Mouse (Mus musculus) MN1 (cell line): ENCODE measurements around the gene Trmt112.

Experiments used
- DNase-seq: peaks from one replicate; pipeline ENCODE4 v3.0.0-alpha.2; 2016; ENCODE audit warnings: low spot score

Trmt112 gene

DNA sequence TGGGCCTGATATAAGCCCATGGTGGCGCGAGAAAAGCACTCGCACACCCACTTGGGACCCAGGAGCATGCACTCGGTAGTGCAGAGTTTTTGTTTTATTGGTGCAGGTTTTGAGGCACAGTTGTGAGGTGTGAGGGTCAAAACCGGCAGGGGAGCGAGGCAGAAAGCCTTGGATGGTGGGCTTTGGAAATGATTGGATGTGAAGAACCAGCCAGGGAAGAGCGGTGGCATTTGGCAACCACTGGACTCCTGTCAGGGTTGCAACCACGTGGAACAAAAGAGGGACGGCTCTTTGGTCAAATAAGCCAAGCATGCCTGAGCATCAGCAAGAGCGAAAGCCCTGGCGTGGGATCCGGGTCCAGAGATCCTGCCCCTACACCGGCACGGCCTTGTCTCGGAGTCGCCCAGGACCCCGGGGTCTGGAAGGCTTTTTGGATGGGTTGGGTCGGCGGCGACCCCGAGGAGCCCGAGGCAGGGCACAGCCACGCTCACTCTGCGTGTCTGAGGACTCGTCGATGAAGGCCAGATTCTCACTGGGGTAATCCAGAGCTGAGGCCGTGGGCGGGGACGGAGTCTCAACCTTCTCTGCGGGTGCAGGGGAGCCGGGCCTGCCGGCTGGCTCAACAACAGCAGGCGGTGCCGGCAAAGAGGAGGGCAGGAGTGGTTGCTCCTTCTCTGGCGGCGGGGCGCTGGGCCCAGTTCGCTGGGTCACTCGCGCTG, 16.3 kb downstream of the Trmt112 start:
- DNase-seq = no peak

DNA sequence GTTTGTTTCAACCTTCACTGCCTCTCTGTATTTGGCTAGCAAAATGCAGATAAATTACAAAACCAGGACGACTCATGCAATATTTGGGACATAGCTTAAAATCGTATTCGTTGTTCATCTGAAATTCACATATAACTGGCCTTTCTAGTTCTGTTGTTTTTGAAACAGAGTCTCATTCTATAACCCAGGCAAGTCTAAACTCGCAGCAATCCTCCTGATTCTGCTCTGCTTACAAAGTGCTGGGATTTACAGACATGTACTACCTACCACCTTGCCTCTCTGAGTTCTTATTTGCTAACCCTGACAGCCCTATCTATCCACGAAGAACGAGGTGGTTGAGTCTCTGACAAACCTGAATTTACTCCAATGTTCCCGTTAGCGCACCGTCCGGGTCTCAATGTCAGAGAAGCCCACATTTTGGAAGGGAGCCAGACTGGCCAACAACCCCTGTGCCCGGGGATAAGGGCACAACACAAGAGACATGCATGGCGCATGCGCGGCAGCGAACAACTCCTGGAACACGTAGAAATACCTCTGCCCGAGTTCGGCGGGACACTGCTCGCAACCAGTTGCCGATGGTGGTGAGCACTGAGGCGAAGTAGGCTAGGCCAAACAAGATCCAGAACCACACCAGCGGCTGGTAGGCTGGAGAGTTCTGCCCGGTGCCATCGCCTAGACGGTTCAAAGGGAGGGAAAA, 17.2 kb downstream of the Trmt112 start:
- DNase-seq = no peak

DNA sequence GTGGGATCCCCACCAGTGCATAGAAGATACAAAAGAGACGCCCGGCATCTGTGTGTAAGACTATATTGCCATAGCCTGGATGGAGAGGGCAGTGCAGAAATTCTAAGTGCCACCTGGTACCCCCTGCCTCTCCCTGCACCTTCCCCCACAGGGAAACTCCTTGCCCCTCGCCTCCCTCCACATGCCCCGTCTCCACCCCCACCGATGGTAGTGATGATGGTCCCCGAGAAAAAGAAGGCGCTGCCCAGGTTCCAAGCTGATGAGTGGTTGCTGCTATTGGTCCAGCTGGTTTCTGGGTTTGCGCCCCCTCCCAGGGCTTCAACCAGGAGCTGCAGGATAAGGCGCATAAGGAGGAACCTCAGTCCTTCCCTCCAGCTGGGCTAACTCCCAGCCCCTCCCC, 18.6 kb downstream of the Trmt112 start:
- DNase-seq = no peak

DNA sequence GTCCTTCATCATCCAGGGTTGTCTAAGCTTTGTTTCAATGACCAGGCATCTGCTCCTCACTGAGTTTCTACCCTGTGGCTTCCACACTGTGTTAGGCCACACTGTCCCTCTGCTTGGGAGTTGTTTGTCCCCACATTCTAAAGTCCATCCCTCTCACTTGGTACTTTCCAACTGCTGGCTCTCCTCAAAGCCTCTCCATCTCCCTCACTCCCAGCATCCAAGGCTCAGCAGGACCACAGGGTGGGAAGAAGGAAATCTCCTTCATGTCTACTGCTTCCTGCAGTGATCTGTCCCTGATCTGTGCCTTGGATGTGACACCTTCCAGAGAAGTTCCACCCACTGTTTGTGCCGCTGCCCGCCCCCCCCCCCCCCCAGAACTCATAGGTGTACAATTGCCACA, 21.5 kb downstream of the Trmt112 start:
- no peak for DNase-seq

DNA sequence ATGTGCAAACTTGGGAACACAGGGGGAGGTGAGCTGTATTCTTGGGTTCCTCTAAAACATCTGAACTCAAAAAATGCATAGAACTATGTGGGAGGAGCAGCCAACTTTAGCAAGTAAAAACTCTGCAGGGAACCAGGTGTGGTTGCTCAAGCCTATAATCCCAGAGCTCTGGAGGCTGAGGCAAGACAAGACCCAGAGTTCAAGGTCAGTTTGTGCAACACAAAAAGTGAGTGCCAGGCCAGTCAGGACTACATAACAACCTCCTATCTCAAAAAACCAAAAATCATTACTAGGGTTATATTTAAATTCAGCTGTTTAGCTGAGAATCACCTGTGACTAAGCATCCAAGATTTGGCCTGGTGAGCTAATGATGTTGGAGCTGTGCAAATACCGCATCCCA, 22.5 kb downstream of the Trmt112 start:
- no peak for DNase-seq

DNA sequence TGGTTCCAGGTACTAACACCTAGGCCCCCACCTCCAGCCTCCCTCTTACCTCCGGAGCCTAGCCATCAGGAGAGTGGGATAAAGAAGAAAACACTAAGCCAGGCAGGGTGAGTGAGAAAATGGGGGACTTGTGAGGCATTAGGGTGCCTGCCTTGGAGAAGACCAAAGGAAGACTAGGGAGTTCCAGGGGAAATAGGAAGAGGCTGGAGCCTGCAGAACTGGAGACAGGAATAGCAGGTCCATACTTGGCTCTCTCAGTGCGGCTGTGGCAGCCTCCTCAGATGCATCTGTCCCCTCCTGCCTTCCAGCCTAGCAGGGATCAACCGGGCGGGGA, 23.6 kb downstream of the Trmt112 start:
- DNase-seq = no peak

DNA sequence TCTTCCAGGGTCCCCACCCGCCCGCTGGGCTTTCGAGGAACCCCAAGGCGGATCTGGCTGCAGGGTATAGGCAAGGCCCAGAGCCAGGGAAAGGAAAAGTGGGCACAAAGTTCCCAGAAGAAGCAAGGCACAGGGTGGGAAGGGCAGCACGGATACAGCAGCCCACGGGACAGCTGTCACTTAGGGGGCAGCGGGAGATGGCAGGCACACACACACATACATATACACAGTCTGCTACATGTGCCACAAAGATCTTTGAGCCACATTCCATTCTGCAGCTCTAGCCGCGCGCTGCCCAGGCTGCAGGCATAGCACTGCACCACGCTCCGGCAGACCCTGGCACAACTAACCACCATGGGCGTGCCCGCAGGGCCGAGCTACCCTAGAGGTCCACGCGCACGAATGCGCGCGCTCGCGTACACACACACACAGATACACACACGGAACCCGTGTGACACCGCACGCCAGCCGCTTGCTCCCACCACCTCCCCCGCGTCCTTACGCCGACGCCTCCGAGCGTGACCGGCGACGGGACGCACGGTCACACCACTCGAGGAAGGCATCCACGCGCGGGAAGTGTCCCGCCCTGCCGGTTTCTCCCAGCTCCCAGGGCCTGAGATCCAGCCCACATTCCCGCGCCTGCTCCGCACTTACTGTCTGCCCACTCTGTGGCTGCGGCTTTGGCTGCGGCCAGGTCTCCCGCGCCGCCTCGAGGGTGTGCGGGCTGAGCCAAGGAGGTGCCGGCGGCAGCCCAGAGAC, 24.1 kb downstream of the Trmt112 start:
- DNase-seq = no peak

DNA sequence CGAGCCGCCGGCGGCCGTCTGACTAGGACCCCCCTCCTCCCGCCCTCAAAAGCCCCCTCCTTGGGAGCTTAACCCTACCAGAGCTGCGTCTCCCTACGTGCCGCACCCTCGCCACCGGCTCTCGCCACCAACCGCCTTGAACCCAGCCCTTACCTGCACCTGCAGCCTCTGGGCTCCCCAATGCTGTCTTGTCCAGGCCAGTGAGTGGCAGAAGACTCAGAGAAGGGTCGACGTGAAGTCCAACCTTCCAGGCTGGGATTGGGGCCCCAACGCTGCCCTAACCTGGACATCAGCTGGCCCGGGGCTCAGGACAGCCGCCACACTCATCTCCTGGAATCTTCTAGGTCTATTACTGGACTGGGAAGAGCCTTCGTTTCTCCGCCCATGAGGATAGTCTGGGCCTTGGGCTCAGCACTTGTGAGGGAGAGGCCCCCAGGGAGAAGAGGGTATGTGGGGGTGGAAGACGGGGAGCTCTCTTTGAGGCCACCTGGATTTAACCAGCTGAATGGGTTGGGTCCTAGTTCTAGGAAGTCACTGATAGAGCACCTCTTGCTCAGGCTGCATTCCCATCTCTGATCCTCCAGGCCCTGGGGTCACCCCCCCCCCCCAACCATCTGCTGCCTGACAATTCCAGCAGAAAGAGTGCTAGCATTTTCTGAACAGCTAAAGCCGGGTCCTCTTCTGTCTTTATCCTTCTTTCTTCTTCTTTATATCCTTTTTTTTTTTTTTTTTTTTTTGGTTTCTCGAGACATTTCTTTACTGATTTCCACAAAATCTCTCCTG, 24.9 kb downstream of the Trmt112 start, which contains the start of gene Kcnk4:
Gene Kcnk4, minus strand, starts transcription at position 321 of the 783 bp plus-strand sequence.
- DNase-seq = no peak

DNA sequence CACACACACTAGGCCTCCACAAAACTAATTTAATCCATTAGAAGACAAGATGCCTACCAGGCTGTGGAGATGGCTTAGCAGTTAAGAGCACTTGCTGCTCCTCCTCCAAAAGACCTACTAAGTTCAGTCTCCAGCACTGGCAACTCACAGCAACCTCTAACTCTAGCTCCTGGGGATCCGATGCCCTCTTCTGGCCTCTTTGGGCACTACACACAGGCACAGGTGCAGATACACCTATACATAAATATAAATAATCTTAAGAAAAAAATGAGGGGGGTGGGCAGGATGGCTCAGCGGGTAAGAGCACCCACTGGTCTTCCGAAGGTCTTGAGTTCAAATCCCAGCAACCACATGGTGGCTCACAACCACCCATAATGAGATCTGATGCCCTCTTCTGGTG, 26.8 kb downstream of the Trmt112 start:
- no peak for DNase-seq

DNA sequence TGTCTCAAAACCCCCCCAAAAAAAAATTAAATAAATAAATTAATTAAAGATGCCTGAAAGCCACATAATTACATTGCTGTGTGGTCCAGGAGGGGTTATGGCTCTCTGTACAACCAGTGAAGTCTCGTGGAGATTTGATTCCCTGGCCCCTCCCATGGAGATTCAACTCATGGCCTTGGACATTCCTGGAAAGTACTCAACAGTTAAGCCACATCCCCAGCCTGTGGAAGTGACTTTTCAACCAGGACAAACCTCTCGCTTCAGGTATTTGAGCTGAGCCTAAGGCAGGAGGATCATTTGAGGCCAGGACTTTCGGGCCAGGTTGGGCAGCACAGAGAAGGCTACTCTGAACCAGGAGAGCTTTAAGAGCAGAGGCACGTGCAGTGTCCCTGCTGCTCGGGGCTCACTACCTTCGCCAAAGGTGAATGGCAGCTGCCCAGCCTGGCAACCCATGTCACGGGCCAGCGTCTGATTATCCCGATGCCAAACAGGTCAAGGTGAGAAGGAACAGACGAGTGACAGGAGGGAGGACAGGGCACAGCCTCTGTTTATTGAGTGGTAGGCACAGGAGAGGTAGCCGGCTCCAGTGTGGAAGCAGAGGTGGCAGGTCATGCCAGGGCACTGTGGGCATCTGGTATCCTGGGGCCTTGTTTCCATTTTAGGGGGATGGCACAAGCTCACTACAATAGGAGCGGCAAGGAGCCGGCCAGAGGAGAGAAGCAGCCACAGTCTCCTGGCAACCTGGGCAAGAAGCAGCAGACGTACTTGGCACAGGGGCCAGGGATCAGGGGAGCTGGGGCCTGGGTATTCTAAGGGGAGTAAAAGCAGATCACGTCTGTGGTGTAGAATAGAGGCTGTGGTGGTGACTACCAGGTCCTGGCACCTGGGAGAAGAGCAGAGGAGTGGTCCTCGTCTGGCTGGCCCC, 28.3 kb downstream of the Trmt112 start:
- DNase-seq = peak; percentile 27

DNA sequence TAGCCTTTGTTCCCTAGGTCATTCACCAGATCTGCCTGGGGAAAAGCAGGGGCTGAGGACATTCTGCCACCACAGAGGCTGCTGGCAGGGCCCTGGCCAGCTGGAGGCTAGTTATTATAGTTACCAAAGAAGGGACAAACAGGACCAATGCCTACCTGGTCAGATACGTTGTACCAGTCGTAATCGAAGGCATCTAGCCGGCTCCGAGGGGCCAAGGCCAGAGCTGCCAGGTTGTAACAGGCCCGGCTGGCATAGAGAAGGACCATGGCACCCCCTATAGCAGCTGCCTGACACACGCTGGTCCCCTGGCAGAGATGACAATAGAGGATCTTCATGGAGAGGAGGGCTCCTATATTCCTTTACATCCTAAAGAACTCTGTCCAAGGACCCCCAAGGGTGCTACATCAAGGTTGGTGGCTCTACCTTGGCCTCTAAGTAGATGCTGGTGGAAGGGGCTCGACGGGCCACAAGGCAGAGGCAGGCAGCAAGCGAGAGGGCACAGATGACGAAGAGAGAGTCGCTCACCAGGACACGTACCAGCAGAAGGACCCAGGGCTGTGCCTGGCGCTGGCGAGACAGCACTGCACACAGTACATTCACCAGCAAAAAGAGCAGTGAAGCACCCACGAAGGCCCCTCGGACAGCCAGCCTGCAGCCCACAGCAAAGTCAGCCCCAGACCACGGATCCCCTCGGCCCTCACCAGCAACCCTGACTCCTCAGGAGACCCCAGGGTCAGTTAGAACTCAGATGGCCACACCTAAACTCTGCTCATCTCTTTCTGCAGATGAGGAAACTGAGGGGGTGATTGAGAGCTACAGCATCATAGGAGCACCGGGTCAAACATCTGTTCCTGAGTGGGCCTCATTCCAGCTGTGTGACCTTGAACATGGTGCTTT, 29.9 kb downstream of the Trmt112 start:
- DNase-seq = no peak

DNA sequence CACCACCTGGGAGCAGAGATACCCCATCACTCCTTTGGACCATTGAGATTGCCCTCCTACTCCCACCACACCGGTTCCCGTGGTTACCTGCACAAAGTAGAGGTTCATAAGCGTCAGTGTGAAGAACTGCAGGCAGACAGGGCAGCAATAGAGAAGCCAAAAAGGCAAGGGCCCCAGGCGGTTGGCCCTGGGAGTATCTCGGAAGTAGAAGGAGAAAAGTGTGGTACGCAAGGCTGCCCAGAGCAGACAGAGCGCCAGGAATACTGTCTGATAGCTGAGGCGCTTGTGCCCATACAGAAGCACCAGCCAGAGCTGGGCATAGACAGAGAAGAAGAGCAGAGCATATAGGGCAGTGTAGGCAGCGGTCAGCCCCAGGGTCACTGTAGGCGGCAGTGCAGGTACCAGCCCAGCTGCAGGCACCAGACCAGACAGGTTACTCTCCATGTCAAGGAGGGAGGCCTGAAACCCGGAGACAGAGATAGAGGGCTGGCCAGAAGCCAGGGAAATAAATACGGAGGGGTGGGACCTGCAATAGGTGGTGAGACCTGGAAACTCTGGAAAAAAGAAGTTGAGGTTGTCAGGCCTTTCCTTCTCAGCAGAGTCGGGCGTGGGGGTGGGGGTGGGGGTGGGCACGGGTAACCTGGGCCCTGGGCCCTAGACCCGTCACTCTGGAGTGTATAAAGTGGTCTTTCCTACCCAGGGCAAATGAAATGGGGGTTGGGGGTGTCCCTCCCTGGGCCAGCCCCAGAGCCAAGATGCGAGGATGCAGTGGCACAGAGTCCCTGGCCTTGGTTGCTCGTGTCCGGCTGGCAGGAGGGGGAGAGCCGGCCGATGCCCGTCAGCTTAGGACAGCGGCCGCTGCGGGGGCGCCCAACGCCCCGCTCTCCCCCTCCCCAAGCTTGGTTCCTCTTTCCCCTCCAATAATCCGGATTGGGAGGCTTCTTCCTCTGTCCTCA, 31.2 kb downstream of the Trmt112 start:
- DNase-seq = peak; percentile 31

DNA sequence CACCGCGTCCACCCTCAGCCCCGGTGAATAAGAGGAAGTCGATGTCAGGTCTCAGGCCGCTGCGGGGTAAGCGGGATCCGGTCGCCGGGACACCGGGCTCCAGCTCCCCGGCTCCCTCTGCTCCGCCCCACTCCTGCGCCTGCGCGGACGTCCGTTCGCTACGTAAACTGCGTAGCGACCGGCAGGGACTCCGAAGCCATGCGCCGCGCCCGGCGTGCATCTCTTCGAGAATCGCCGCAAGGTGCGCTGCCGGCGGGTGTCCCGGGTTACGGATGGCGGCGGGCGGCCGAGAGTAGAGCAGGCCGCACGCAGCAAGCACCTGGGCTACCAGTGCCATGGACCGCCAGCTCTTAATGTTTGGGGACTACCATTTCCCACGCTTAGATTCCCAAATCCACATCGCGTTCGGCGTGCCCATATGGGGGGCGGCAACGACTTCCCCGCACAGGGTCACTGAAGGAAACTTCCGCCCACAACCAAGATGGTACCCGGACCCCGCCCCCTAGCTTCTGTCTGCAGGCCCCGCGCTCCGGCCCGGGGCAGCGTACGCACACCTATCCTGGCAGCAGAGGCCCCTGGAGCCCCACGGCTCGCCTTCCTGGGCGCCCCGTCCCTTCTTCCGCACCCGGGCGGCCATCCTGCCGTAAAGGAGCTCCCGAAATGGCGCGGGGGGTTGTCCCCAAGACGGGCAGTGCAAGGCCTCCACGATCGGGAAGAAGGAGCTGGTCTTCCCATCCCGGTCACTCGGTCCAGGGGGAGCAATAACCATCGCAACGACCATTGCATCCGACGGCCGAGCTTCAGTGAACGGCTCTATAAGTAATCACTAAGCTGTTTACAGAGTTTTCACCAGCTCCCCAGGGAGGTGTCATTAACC, 32.1 kb downstream of the Trmt112 start, which contains the start of gene Bad:
Gene Bad, plus strand, starts transcription at position 490 of the 877 bp plus-strand sequence.
- peak; percentile 89 for DNase-seq

DNA sequence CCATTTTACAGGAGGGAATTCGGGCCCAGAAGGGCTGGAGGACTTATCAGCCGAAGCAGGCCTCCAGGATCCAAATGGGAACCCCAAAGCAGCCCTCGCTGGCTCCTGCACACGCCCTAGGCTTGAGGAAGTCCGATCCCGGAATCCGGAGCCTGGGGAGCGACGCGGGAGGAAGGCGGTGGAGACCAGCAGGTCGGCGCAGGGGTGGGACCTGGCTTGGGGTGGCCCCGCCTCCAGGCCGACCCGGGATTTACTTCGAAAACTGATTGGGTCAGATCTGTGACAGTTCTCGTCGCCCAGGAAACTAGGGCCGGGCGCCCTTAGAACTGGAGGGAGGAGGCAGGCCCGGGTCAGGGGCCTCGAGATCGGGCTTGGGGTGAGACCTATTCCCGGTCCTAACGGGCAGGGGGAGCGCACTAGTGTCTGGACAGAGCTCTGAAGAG, 32.8 kb downstream of the Trmt112 start, which contains the start of gene Gpr137:
Gene Gpr137, minus strand, starts transcription at position 232 of the 443 bp plus-strand sequence.
- DNase-seq = peak; percentile 89

DNA sequence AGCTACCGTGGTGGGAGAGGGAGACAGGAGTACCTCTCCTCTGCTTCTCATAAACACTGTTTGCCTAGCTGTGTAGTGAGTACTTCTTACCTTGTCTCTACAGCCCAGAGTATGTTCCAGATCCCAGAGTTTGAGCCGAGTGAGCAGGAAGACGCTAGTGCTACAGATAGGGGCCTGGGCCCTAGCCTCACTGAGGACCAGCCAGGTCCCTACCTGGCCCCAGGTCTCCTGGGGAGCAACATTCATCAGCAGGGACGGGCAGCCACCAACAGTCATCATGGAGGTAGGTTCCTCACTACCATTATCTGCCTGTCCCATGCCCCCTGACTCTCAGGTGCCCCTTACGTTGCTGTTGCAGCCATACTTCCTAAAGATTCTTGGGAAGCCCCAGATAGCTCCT, 33.3 kb downstream of the Trmt112 start:
- no peak for DNase-seq

DNA sequence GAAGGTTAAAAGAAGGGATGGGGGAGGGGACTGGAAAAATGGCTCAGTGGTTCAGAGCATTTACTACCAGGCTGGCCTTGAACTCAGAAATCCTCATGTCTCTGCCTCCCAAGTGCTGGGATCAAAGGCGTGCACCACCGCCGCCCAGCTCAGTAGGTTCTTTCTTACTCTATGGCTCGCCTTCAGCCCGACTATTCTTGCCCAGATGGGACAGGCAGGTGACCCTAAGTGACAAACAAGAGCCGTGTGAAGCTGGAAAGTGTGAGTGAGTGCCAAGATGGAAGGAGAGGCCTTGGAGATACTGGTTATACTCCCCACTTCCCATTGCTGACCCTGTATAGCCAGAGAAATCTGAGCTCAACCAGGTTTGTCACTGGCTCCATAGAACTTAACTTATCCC, 34.2 kb downstream of the Trmt112 start:
- DNase-seq = no peak

DNA sequence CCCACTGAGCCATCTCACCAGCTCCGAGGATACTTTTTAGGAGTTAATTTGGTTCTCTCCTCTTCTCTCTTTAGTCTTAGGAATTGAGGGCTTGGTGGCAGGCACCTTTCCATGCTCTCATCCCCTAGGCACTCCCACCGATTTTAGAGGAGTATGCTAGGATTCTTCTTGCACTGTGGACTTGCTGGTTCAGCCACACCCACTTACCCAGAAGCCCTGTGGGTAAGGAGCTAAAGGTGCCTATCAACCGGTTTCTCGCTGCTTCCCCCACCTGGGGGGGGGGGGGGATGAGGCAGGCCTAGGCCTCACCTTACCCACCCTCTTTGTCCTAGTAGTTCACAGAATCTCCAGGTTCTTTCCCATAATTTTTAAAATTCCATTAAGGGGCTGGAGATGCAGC, 38.2 kb downstream of the Trmt112 start:
- no peak for DNase-seq

DNA sequence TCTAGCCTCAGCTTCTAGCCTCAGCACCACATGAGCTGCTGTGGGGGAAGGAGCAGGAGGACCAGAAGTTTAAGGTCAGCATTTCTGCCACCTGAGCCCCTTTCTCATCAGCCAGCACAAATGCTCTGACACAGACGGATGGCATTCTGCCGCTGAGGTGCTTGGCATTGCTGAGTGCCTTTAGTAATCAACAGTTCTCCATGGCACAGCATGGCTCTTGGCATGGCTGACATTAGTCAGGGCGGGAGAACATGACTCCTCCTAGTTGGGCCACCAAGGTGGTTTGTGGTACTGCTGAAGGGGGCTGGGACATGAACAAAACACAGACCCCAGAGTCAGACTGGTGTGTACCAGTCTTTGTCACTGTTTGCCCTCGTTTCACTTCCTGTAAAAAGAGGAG, 38.7 kb downstream of the Trmt112 start:
- no peak for DNase-seq
